Mouse (Mus musculus) heart, postnatal 14 days (tissue): Measurements from ENCODE around the gene Gtf2i. TPM values are rescaled to one million over a fixed set of nuclear protein-coding genes. Genes with fewer than 3 reads are reported as not detected.

Experiments used
- DNase-seq, 2 experiments: peaks; one replicate each; pipeline ENCODE4 v3.0.0; 2021 to 2022
- intact Hi-C: fragments of 180-260 bp; cut with DNase I; formaldehyde crosslinking; loops from one replicate; pipeline ENCODE4 v1.15.1; 2025
- total RNA-seq, 2 experiments: library from RNA; stranded (reverse); gene quantifications; 2 replicates each; pipeline ENCODE4 v1.2.3; 2021

The Gtf2i gene
- total RNA-seq, 2 experiments from 2014 or later: 188 to 204 TPM

DNA sequence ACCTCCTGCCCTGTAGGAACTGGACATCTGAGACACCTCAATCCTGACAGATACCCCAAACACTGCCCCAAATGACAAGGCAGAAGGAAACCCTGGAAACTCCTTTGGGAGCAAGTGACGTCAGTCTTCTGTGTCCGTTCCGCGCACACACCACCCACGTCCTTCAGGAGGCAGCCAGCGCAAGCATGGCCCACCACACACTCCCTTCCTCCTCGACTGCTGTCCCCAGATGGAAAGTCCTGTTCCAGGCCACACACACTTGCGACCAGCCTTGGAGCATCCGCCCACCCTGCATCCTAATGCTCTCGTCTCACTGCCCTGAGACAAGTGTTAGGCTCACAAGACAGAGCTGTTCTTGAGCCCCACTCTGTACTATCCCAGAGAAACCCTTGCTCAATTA lies 59.3 kb downstream of the Gtf2i start:
- intact Hi-C loops: no loop called here
- no peak for DNase-seq

DNA sequence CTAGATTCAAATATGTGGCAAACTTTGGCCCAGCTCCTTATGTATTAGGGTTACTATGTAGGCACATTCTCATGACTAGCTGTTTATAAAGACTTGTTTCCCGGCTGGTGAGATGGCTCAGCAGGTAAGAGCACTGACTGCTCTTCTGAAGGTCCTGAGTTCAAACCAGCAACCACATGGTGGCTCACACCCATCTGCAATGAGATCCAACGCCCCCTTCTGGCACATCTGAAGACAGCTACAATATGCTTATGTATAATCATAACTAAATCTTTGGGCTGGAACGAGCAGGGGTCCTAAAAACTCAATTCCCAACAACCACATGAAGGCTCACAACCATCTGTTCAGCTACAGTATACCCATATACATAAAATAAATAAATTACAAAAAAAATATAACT lies 60.8 kb downstream of the Gtf2i start:
- intact Hi-C loops: no loop called here
- no peak for DNase-seq

- no peak for DNase-seq
- intact Hi-C loops: no loop called here
Observed at GRCm38 (mm10) chr5:134251083-134251482, 63.5 kb downstream of the Gtf2i start.

DNA sequence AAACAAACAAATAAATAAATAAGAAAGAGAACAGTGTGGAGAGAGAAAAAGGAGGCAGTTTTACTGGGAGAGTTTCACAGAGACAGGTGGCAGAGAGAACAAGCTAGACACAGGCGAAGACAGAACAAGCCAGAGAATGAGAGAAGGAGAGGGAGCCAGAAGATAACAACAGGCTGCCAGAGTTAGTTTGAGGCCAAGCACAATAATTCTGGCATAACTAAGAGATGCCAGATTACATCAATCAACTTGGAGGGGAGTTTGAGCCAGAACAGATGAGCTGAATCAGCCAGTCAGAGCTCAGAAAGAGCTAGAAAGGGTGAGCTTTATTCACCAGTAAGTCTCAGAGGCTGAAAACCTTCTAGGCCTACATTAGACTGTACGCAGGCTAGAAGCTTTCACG lies 64.0 kb downstream of the Gtf2i start:
- DNase-seq: no peak
- intact Hi-C loops: no loop called here

- intact Hi-C loops: loop anchor here (5.0 kb wide), 1 partner anchor 57 kb away; no protein-coding TSS in a partner anchor
- no peak for DNase-seq
Observed at GRCm38 (mm10) chr5:134249245-134249649, 65.3 kb downstream of the Gtf2i start.

GRCm38 (mm10) chr5:134248608-134249244 lies 65.8 kb downstream of the Gtf2i start:
- intact Hi-C loops: loop anchor here (5.0 kb wide), 1 partner anchor 56 kb away; no protein-coding TSS in a partner anchor
- DNase-seq: no peak

DNA sequence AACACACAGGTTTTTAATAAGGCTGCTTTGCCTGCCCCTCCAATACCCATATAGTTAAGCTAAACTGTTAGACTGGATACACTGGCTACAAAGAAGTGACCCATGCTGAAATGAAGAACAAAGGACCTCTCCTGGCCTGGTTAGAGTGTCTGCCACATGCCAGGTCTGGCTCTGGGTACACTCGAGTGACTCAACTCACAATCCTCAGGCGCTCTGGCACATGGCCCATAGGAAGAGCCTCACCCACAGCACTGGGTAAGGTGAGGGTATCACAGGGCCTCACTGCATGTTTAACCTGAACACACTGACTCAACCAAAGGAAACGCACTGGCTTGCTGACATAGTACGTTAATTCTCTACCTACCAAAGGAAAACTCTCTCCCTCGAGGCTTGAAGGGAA lies 68.4 kb downstream of the Gtf2i start:
- intact Hi-C loops: loop anchor here (5.0 kb wide), 1 partner anchor 54 kb away; no protein-coding TSS in a partner anchor
- DNase-seq: no peak

GRCm38 (mm10) chr5:134244890-134245289 lies 69.7 kb downstream of the Gtf2i start:
- intact Hi-C loops: loop anchor here (5.0 kb wide), 1 partner anchor 53 kb away; no protein-coding TSS in a partner anchor
- DNase-seq: no peak

- DNase-seq: no peak
- intact Hi-C loops: no loop called here
Observed at GRCm38 (mm10) chr5:134243661-134244436, 70.7 kb downstream of the Gtf2i start.

DNA sequence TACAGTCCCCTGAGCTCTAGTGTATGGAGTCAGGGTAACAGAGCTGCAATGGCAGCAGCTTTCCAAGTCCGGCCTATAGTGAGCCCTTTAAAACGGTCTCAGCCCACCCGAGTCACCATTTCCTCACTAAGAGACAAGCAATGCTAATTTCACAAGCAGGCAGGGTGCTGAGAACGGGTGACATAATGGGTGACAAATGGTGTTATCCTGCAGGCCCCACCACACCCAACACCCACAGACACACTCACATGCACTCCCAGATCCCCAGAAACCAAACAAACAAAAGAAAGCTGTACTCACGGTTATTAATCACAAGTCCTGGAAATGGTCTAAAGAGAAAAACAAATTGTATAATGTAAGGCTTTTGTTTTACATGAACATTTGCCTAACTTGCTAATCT lies 72.7 kb downstream of the Gtf2i start:
- intact Hi-C loops: no loop called here
- no peak for DNase-seq

- intact Hi-C loops: loop anchor here (5.0 kb wide), 1 partner anchor 51 kb away; no protein-coding TSS in a partner anchor
Observed at GRCm38 (mm10) chr5:134237936-134238760, 76.4 kb downstream of the Gtf2i start.

DNA sequence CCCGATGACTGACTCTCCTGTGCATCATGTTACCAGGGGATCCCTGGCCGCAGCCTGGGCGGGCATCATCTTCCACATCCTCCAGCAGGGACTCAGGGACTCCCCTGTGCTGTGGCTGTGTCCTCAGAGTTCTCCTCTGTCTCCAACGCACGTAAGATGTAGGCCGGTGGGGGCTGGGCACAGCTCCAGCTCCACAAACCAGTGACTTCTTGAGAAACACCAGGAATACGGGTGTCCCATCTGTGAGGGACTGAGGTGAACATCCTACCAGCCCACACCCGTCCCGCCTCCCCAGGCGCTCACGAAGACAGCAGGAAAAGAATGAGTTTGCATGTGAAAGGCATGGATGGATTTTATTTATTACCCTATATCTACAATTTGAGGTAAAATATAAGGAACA lies 77.1 kb downstream of the Gtf2i start:
- DNase-seq: no peak
- intact Hi-C loops: loop anchor here (5.0 kb wide), 1 partner anchor 50 kb away; no protein-coding TSS in a partner anchor

More at GRCm38 (mm10) chr5:134237936-134238760, 76.4 kb downstream of the Gtf2i start:
- no peak for DNase-seq

- intact Hi-C loops: loop anchor here (5.0 kb wide), 1 partner anchor 49 kb away; no protein-coding TSS in a partner anchor
- no peak for DNase-seq
Observed at GRCm38 (mm10) chr5:134236796-134237195, 77.8 kb downstream of the Gtf2i start.

DNA sequence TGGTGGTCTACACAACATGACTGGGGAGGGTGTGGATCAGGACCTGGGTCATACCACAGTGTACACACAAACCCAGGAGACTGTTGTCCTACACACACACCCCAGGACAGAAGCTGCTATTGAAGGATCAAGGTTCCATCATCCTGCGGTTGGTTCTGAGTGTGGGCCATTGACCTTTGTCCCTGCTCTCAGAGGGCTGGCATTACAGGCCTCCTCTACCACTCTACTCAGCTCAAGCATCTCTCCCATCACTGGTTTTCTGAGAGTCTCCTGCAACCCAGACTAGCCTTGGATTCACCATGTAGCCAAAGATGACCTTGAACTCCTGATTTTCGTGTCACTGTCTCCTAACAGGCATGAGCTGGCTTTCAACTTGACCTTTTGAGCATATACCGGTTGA lies 78.3 kb downstream of the Gtf2i start:
- intact Hi-C loops: loop anchor here (5.0 kb wide), 1 partner anchor 49 kb away; no protein-coding TSS in a partner anchor
- no peak for DNase-seq

DNA sequence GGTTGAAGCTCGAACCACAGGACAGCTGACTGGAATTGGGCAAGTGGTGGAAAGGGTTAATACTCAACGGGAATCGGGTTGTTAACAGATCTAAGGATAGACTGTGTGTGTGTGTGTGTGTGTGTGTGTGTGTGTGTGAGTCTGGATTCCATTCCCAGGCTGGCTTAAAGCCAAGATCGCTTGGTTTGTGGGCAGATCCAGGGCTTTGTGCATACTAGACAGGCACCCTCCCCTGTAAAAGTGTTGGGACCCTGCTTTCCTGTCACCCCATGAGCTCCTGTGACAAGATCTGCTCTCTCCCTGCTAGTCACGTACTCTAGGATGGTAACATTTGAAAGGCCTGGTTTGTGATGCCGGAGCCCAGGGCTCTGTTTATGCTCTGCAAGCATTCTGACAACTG lies 79.4 kb downstream of the Gtf2i start:
- intact Hi-C loops: loop anchor here (5.0 kb wide), 1 partner anchor 48 kb away; no protein-coding TSS in a partner anchor
- DNase-seq: peak; percentile 31 to 58

DNA sequence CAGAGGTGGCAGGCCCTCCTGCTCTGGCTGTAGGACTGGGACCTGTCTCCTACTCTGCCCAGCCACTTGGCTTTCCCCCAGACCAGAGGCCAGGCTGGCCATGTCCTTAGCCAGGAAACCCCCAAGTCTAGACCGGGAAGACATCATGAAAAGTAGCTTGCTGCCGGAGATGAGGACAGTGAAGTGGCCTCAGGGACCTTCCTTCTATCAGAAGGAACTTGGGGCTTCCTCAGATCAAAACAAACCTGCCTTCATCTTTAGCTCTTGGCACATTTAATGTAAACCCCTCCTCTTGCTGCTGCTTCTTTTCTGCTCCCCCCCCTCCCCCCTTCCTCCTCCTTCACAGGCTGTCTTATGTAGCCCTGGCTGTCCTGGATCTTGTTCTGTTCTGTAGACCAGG lies 80.4 kb downstream of the Gtf2i start:
- DNase-seq: no peak
- intact Hi-C loops: no loop called here

DNA sequence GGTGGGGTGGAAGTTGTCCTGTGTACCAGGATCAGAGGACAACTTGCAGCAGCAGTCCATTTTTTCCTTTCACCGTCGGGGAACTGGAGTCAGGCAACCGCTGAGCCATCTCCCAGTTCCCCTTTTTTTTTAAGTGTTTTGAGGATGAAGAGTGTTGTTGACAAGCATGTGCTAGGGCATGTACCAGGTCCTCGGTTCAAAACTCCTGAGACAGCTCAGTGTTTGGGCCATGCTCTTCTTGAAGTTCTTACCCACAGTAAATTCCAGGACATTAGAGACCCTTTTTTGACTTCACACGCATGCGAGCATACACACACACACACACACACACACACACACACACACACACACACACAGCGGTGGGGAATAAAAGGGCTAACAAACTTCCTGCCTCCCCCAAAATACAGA lies 81.3 kb downstream of the Gtf2i start:
- DNase-seq: no peak
- intact Hi-C loops: no loop called here

DNA sequence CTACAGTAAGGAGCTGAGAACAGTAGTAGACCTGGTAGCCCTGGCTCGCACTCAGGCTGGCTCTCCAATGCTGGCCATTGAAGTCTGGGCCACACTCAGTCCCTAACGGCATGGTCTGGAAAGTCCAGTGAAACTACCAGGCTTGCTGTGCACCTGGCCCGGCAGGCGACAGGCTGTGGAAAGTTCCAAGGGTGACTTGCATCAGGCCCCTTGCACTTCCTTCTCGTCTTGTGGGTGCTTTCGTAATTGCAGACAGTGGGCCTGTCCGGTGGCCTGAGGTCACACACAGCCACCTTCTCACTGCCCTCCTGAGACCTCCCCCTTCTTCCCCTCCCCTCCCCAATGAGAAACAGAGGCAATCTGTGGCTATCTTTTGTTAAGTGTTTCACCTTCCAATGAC lies 82.0 kb downstream of the Gtf2i start:
- DNase-seq: peak; percentile 28 to 47

DNA sequence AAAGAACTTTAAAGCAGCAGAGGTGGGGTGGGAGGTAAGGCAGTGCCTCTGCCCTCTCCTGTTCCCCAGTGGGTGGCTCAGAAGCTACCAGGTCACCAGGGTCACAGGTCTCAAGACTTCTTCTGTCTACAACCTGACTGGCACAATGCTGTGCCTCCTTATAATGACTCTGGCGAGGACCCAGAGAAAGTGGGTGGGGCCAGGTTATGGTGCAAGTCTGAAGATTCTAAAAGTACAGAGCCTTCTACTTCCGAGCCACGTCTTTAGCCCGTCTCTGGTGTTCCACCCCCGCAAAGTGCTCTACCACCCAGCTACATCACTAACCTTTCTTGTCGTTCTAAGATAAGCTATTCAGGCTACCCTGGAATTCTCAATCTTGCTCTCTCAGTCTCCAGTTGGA lies 82.4 kb downstream of the Gtf2i start:
- intact Hi-C loops: no loop called here
- no peak for DNase-seq

More for the DNA sequence above, 82.0 kb downstream of the Gtf2i start:
- intact Hi-C loops: no loop called here

DNA sequence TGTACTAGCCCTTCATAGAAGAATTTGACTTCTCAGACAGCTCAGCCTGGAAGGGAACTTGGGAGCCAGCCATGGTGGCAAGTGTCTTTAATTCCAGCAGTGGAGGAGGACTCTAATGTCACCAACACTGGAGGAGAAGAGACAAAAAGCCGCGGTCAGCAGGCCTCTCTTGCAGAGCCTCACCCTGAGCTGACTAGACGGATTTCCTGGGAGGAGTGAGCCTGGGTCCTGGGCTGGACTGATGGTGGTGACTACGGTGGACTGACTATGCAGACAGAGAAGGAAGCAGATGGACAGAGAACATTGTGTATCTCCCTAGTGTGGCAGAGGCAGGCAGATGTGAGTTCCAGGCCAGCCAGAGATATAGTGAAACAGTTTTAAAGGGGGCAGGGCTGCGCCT lies 83.2 kb downstream of the Gtf2i start:
- intact Hi-C loops: no loop called here
- DNase-seq: peak; percentile 37 to 51

GRCm38 (mm10) chr5:134229391-134229790 lies 85.2 kb downstream of the Gtf2i start, which contains the start of gene Ncf1:
TSS of gene Ncf1 (minus strand) at chr5:134229625.
- intact Hi-C loops: no loop called here
- DNase-seq: peak in 1 of 2 experiments; percentile 29
